In the genomic region with DNA sequence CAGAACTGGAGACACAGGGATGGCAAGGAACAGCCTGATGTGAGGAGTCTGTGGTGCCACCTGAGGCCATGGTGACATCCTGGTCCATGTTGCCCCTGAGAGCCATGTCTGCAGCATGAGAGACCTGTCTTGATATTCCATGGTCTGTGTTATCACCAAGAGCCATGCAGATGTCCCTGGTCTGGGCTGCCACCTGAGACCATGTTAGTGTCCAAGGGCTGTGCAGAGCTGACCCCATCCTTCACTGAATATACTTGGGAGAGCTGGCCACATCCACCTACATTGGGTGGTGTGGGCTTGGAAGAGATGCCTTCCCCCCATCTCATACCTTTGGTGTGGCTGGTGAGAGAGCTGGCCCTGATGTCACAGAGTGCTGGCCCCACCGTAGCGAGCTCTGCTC, we compare ENCODE assay signal across 14 mouse cellular contexts.
"Had no signal": no experiment of that assay in that cellular context is flagged by ENCODE, and none has a peak within 500 bp of the region (broad histone marks: within the 10 kb centered on the region; RNA-seq: fewer than 3 reads in every experiment).

No protein-coding gene starts in this region.

- H3K36me3 ChIP-seq: liver, embryonic 15.5 days; midbrain, embryonic 15.5 days; neural tube, embryonic 13.5 days had no signal

- H3K4me3 ChIP-seq: liver, embryonic 15.5 days; midbrain, embryonic 15.5 days; neural tube, embryonic 13.5 days had no signal

- ATAC-seq: lung, postnatal 0 days; midbrain, embryonic 15.5 days had no signal

- H3K27me3 ChIP-seq: liver, embryonic 15.5 days; midbrain, embryonic 15.5 days; neural tube, embryonic 13.5 days had no signal

- H3K27ac ChIP-seq: liver, embryonic 15.5 days; midbrain, embryonic 15.5 days; neural tube, embryonic 13.5 days had no signal

- H3K4me2 ChIP-seq: liver, embryonic 11.5 days; liver, embryonic 15.5 days; midbrain, embryonic 15.5 days; neural tube, embryonic 13.5 days had no signal

- H3K9me3 ChIP-seq: liver, embryonic 15.5 days; midbrain, embryonic 15.5 days; neural tube, embryonic 13.5 days had no signal

- DNase-seq: kidney, adult 11 months; kidney, adult 9 months; kidney, postnatal 25 days; layer of hippocampus, adult 9-11 months; layer of hippocampus, postnatal 36 days; lung, adult 2 months; lung, postnatal 36 days; retina, postnatal 1 day; thymus, postnatal 4 days had no signal

- H3K4me1 ChIP-seq: liver, embryonic 15.5 days; midbrain, embryonic 15.5 days; neural tube, embryonic 13.5 days had no signal

- H3K9ac ChIP-seq: liver, embryonic 15.5 days; midbrain, embryonic 15.5 days; neural tube, embryonic 13.5 days had no signal
